Mouse (Mus musculus) forebrain, embryonic 11.5 days (tissue): Measurements from ENCODE around the gene Pogz. TPM values are rescaled to one million over a fixed set of nuclear protein-coding genes. Genes with fewer than 3 reads are reported as not detected.
A peak's percentile ranks its signal among the peaks of the same experiment; 100 is the strongest.
"Not testable (repeated sequence)": the region's sequence is repeated elsewhere in the genome, so short reads cannot be mapped to it uniquely, and the experiment has no call there.

Experiments
- ATAC-seq: fragments of 200-750 bp; cut with Nextera tagmentation; replicated peaks from 2 replicates; pipeline ENCODE4 v1.8.0; 2017; ENCODE audit warnings: moderate TSS enrichment; ENCODE audit not compliant: low FRiP score
- DNase-seq: peaks from one replicate; pipeline ENCODE4 v3.0.0-alpha.2; 2017; ENCODE audit warnings: low spot score
- H3K27ac ChIP-seq: fragments of 300-500 bp; sonication (generic); 2 replicates; pipeline ENCODE4 v1.5.1; 2014; ENCODE audit warnings: low read depth, low read length
- H3K27me3 ChIP-seq: fragments of 300-500 bp; sonication (generic); 2 replicates; pipeline ENCODE4 v1.6.1; 2014; ENCODE audit warnings: mild to moderate bottlenecking, low read length, mixed read lengths; ENCODE audit not compliant: control insufficient read depth, insufficient read depth
- H3K36me3 ChIP-seq: fragments of 300-500 bp; sonication (generic); 2 replicates; pipeline ENCODE4 v1.6.1; 2014; ENCODE audit warnings: mild to moderate bottlenecking, low read length, moderate library complexity, mixed read lengths; ENCODE audit not compliant: control insufficient read depth, insufficient read depth
- H3K4me1 ChIP-seq: fragments of 300-500 bp; sonication (generic); replicated peaks from 2 replicates; pipeline ENCODE4 v1.6.1; 2014; ENCODE audit warnings: low read length, mixed read lengths; ENCODE audit not compliant: control insufficient read depth, insufficient read depth
- H3K4me2 ChIP-seq: fragments of 300-500 bp; sonication (generic); 2 replicates; pipeline ENCODE4 v1.6.1; 2014; ENCODE audit warnings: low read depth, mild to moderate bottlenecking, low read length, moderate library complexity, mixed read lengths; ENCODE audit not compliant: severe bottlenecking
- H3K4me3 ChIP-seq: fragments of 300-500 bp; sonication (generic); 2 replicates; pipeline ENCODE4 v1.5.1; 2014; ENCODE audit warnings: low read depth, low read length
- H3K9ac ChIP-seq: fragments of 300-500 bp; sonication (generic); 2 replicates; pipeline ENCODE4 v1.6.1; 2014; ENCODE audit warnings: low read length
- H3K9me3 ChIP-seq: fragments of 300-500 bp; sonication (generic); 2 replicates; pipeline ENCODE4 v1.6.1; 2016; ENCODE audit warnings: low read length, mixed read lengths; ENCODE audit not compliant: control insufficient read depth
- WGBS: fragments of 180-500 bp; shearing (Covaris S2); extraction: QIAGEN DNeasy Blood & Tissue Kit; methylation state at CpG from one replicate; pipeline ENCODE4 v1.1.7; 2014; 5-methylcytosine and 5-hydroxymethylcytosine counted together
- polyA plus RNA-seq: library from polyadenylated mRNA; unstranded; fragments of >200 nt; fragmentation: Nextera tagmentation; extraction: Ambion mirVana; gene quantifications from 2 replicates; pipeline ENCODE4 v1.2.1, GENCODE M21; 2014

The Pogz gene
- polyA plus RNA-seq, 1 experiment from 2014 or later: 30.2 TPM

DNA sequence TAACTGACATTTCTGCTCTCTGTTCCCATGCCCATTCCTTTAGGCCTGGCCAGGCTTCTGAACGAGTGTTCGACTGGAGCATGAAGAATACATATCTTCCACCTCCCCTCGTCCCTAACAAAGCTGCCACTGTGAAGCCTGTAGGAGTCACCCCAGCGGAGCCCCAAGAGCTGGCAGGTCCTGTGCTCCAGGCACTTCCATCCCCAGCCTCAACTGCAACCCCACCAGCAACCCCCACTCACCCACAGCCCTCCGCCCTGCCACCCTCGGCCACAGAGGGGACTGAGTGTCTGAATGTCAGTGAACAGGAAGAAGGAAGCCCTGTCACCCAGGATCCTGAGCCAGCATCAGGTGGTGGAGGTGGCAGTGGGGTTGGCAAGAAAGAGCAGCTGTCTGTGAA is 41.3 kb downstream of the Pogz start:
- H3K27ac ChIP-seq: no peak overlapping the region
- H3K27me3 ChIP-seq: no peaks in the 10 kb centered on the region
- no peak for ATAC-seq
- H3K4me3 ChIP-seq: no peak overlapping the region
- H3K9ac ChIP-seq: no peak overlapping the region
- no peak overlapping the region for H3K4me2 ChIP-seq
- WGBS: 91% methylated on average over 6 of the region's 6 CpGs
- H3K4me1 ChIP-seq: no peaks in the 10 kb centered on the region
- H3K9me3 ChIP-seq: no peaks in the 10 kb centered on the region
- no peak for DNase-seq
- peaks cover 33% of the 10 kb centered on the region for H3K36me3 ChIP-seq

DNA sequence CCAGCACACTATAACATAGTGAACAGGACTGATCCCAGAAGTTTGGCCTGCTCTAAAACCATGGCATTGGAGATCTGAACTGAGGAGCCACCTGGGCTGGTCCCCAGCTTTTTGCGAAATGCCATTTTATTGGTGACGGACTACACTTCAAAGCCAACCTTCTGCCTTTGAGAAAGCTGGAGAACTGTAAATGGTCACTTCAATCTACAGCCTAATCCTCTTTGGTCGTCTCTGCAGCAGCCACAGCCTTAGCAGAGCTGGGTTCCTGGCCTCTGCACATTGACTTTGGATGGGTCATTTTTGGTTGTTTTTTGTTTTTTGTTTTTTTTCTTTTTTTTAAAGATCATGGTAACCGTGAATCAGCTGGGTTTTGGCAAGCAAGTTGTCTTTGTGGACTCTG is 44.5 kb downstream of the Pogz start:
- no peaks in the 10 kb centered on the region for H3K27me3 ChIP-seq
- DNase-seq: no peak
- H3K9me3 ChIP-seq: no peaks in the 10 kb centered on the region
- ATAC-seq: no peak
- no peak overlapping the region for H3K9ac ChIP-seq
- H3K27ac ChIP-seq: no peak overlapping the region
- H3K36me3 ChIP-seq: peaks cover 20% of the 10 kb centered on the region
- H3K4me2 ChIP-seq: no peak overlapping the region
- no peak overlapping the region for H3K4me3 ChIP-seq
- H3K4me1 ChIP-seq: peaks cover 7% of the 10 kb centered on the region; the same call in 1 of the 2 replicates
- WGBS: 77% methylated on average over 4 of the region's 4 CpGs

DNA sequence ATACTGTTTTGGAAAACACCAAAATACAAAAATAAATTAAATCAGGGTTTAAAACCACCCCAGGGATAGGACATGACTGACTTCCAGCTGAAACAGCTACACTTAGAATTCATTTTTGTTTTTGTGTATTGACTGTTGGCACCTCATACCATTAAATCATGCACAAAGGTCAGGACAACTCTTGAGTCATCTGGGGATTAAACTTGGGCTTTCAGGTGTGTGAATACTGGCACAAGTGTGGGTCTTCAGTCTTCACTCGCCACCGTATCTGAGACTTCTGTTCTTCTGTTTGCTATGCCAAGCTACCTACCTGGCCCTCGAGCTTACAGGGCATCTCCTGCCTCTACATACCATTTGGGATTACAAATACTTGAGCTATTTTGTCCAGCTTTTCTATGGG is 45.2 kb downstream of the Pogz start:
- Histone ChIP-seq H3K36me3 (peaks cover 13% of the 10 kb centered on the region), H3K27ac (no peak overlapping the region), H3K9me3 (no peaks in the 10 kb centered on the region), H3K9ac (no peak overlapping the region), H3K4me2 (no peak overlapping the region), H3K27me3 (no peaks in the 10 kb centered on the region), H3K4me1 (peaks cover 7% of the 10 kb centered on the region; the same call in 1 of the 2 replicates), H3K4me3 (no peak overlapping the region)
- WGBS: 88% methylated on average over 3 of the region's 3 CpGs
- ATAC-seq (no peak), DNase-seq (no peak)

GRCm38 (mm10) chr3:94886316-94887224 is 49.2 kb downstream of the Pogz start, which contains the start of gene Psmb4:
Gene Psmb4 (minus strand): TSS chr3:94886961.
- peak; percentile 83 for ATAC-seq
- H3K4me2 ChIP-seq: peak within 1 kb of the TSS; percentile 93
- peak; percentile 89 for DNase-seq
- peak within 1 kb of the TSS; percentile 89 for H3K9ac ChIP-seq
- H3K9me3 ChIP-seq: no peaks in the 10 kb centered on the region
- peaks cover 7% of the 10 kb centered on the region; the same call in 1 of the 2 replicates for H3K4me1 ChIP-seq
- no peaks in the 10 kb centered on the region; the same call in none of the 2 replicates for H3K36me3 ChIP-seq
- H3K4me3 ChIP-seq: peak within 1 kb of the TSS; percentile 97
- no peaks in the 10 kb centered on the region for H3K27me3 ChIP-seq
- peak within 1 kb of the TSS; percentile 60 for H3K27ac ChIP-seq
- 2% methylated on average over 61 of the region's 61 CpGs for WGBS

- no peaks in the 10 kb centered on the region for H3K27me3 ChIP-seq
- peaks cover 7% of the 10 kb centered on the region; the same call in 1 of the 2 replicates for H3K4me1 ChIP-seq
- no peak overlapping the region for H3K27ac ChIP-seq
- no peak for DNase-seq
- no peak for ATAC-seq
- no peak overlapping the region for H3K4me2 ChIP-seq
- H3K9ac ChIP-seq: no peak overlapping the region
- H3K9me3 ChIP-seq: no peaks in the 10 kb centered on the region
- H3K36me3 ChIP-seq: no peaks in the 10 kb centered on the region
- H3K4me3 ChIP-seq: no peak overlapping the region
Measured at GRCm38 (mm10) chr3:94888595-94888994, 51.2 kb downstream of the Pogz start.

DNA sequence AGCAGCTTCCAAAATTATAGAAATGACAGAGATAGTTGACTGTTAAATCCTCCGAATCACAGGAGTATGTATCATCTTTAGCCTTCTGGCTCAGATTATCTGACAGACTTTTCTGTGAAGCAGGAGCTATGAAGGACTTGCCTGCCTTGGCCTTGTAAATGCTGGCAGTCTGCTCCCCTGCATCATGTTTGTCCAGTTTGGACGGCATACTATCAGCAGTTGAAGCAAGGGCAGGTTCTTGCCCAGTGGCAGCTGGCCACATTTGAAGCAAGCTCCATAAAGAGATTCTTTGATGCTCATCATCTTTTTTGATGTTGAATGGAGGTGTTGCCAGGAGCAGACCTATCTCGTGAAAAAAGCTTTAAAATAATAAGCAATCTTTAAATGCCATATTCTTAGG is 56.7 kb downstream of the Pogz start:
- H3K36me3 ChIP-seq: no peaks in the 10 kb centered on the region
- no peak overlapping the region for H3K4me2 ChIP-seq
- WGBS: 78% methylated on average over 3 of the region's 3 CpGs
- H3K9ac ChIP-seq: no peak overlapping the region
- H3K4me3 ChIP-seq: no peak overlapping the region
- ATAC-seq: no peak
- H3K9me3 ChIP-seq: no peaks in the 10 kb centered on the region
- no peak for DNase-seq
- no peaks in the 10 kb centered on the region for H3K27me3 ChIP-seq
- no peaks in the 10 kb centered on the region for H3K4me1 ChIP-seq
- no peak overlapping the region for H3K27ac ChIP-seq

- H3K4me2 ChIP-seq: no peak overlapping the region
- no peak; the same call in 1 of the 2 replicates for ATAC-seq
- H3K9me3 ChIP-seq: no peaks in the 10 kb centered on the region
- no peaks in the 10 kb centered on the region for H3K27me3 ChIP-seq
- 25% methylated on average over 7 of the region's 7 CpGs for WGBS
- H3K36me3 ChIP-seq: no peaks in the 10 kb centered on the region
- no peak overlapping the region for H3K27ac ChIP-seq
- DNase-seq: peak; percentile 77
- no peaks in the 10 kb centered on the region for H3K4me1 ChIP-seq
- no peak overlapping the region for H3K4me3 ChIP-seq
- H3K9ac ChIP-seq: no peak overlapping the region
Measured at GRCm38 (mm10) chr3:94902747-94903146, 65.4 kb downstream of the Pogz start.

- WGBS: 64% methylated on average over 3 of the region's 3 CpGs
- not testable (repeated sequence) for H3K4me3 ChIP-seq, H3K27me3 ChIP-seq, H3K27ac ChIP-seq, ATAC-seq, H3K4me1 ChIP-seq, H3K9me3 ChIP-seq, DNase-seq, H3K4me2 ChIP-seq, H3K9ac ChIP-seq, H3K36me3 ChIP-seq
Measured at GRCm38 (mm10) chr3:94904759-94905158, 67.4 kb downstream of the Pogz start.

- Histone ChIP-seq H3K9ac (no peak overlapping the region), H3K4me1 (no peaks in the 10 kb centered on the region), H3K9me3 (no peaks in the 10 kb centered on the region), H3K27ac (no peak overlapping the region), H3K27me3 (no peaks in the 10 kb centered on the region), H3K36me3 (no peaks in the 10 kb centered on the region), H3K4me2 (no peak overlapping the region), H3K4me3 (no peak overlapping the region)
- 65% methylated on average over 1 of the region's 1 CpGs for WGBS
- no peak for ATAC-seq
- no peak for DNase-seq
Measured at GRCm38 (mm10) chr3:94906482-94906881, 69.1 kb downstream of the Pogz start.
